Mouse (Mus musculus) neural tube, embryonic 14.5 days (tissue): ENCODE measurements around the gene Sult1c1. TPM values are rescaled to one million over a fixed set of nuclear protein-coding genes. Genes with fewer than 3 reads are reported as not detected.

ENCODE experiments used
- polyA plus RNA-seq: library from polyadenylated mRNA; unstranded; fragments of >200 nt; fragmentation: Nextera tagmentation; extraction: Ambion mirVana; gene quantifications from 2 replicates; pipeline ENCODE4 v1.2.1, GENCODE M21; 2014

The Sult1c1 gene
- polyA plus RNA-seq, 1 experiment from 2014 or later, result not detected

Other genes with a start within 250 kb of the Sult1c1 start
- gene Sult1c2, start 144.3 kb downstream of the Sult1c1 start, polyA plus RNA-seq, result not detected in 2 replicates